Mouse (Mus musculus) lung, postnatal 4 days (tissue): Measurements from ENCODE around the gene Foxn1.

Source experiments
- DNase-seq, 2 experiments: peaks; one replicate each; pipeline ENCODE4 v3.0.0; 2021

The Foxn1 gene

DNA sequence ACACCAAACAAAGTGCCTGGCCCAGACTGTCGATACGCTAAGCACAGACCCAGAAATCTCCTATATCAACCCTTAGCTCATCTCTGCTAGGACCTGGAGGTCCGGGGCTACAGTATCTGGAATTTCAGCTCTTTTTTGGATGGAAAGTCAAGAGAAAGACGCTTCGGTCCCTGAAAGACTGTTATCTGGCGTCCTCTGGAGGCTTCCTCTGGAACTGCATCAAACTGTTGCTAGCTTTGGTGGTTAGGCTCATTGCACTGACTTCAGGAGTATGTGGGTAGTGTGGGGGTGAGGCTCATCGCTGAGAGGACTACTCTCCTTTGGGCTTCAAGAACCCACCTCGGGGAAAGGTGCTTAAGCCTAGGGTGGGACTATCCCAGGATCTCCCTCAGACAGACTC lies 13.3 kb upstream of the Foxn1 start:
- DNase-seq, result peak; percentile 49 to 84

DNA sequence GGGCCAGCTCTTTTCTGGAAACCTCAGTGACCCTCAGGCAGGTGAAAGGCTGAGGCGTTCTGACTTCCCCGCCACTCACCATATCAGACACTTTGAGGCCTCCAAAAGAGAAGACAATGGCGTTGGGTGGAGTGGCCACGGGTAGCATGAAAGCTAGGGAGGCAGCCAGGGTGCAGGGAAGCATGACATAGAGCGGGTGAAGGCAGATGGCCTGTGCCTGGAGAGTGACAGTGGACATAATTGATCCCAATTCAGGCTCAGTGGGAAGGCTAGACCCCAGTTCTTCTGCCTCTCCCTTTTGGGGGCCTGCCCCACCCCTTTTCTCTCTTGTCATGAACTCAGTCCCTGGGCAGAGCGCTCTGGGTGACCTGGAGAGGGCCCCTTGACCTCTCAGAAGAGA lies 11.9 kb upstream of the Foxn1 start:
- no peak for DNase-seq

DNA sequence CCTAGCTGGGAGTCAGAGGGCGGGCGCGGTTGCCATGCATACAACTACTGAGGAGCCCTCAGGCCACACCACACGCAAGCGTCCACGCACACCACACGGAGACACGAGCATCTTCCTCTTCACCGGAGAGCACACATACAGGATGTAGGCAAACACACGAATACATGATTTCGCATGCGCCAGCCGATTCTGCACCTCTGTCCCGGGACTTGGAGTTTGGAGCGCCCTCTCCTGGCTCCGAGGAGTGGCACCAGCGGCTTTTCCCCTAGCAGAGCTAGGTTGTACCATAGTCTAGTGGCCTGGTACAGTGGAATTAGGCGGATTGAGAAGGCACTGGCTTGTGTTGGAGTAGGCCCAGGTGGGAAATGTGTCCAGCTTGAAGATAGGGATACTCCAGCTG lies 11.0 kb upstream of the Foxn1 start:
- peak; percentile 74 to 85 for DNase-seq

DNA sequence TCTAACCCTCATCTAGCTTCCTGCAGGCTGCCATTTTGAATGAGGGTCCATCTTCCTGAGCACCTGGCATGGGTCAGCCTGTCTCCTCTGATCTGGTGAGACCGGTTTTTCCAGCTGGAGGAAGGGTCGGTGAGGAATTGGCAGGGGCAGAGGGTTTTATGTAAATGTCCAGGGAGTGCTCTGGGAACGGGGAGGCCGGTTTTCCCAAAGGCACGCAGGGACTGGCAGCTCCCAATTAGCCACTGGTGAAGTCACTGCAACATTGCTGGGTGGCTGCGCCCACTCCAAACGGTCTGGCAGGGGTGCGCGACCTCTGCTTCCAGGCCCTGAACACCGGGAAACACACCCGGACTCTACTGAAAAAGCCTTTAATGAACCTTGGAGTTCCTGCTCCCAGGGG lies 10.6 kb upstream of the Foxn1 start:
- peak in 1 of 2 experiments; percentile 36 for DNase-seq

DNA sequence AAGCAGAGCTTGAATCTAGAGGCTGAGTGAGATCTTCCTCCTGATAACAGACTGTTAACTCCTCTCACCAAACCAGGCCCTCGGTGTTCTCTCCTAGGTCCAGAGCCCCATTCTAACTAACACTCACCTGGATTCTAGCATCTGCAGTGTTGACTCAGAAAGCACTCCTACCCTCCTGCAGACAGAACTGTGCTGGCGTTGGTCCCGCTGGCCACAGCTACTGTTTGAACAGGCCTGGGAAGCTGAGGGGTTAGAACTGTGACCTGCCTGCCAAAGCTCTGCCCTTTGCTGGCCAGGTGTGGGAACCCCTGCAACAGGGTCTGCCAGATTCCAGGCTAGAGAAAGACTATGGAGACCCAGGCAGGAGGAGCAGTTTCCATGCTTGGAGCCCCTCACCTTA lies 6.4 kb upstream of the Foxn1 start:
- peak; percentile 71 to 87 for DNase-seq

DNA sequence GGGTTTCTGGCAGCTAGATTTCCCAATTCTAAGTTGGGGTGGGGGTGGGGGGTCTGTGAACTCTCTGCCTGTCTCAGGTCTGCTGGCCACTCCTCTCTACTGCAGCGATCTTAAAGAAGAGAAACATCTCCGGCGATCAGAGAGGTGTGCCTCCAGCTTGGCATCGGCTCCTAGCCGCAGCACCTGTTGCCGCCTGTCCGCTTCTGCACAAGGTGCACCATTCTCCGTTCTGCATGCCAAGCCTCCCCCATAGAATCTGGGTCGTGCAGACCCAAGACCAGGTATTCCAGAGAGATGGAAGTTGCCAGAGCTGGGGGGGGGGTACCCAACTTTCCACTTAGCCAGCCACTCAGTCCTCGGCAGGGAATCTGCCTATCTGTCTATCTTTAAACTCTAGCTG lies 582 bp downstream of the Foxn1 start:
- DNase-seq, result no peak

DNA sequence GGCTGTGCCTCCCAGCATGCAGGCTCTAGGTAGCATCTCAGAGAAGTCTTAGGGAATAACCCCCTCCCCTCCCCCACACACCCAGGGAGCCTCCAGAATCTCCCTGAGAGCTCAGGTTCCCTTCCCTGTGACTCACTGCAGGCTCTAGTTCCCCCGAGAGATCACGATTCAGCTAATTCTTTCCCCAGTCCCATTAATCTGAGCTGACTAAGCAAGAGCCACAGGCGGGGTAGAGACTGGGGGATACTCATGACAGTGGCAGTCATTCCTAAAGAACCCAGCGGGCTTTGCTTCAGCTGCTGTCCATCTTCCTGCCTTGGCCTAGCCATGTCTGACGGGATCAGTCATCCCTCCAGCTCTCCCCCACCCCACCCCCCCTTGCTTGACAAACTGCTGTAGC lies 3.7 kb downstream of the Foxn1 start:
- DNase-seq, result no peak

DNA sequence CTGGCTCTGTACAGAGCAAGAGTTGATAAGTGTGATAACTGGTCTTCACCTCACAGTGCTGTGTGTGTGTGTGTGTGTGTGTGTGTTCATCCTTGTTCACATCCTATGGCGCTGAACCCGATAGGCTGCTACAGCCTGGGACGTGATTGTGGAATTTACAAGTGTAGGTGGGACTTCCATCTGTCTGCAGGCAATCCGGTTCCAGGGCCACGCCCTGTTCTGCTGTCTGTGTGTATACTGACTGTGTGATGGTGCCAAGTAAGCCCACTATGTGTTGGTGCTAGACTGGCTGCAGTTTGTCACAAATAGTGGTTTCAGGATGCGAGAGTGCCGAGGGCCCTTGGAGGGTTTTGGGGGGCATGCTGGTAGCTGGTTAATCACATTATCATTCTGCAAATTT lies 4.1 kb downstream of the Foxn1 start:
- DNase-seq, result no peak

DNA sequence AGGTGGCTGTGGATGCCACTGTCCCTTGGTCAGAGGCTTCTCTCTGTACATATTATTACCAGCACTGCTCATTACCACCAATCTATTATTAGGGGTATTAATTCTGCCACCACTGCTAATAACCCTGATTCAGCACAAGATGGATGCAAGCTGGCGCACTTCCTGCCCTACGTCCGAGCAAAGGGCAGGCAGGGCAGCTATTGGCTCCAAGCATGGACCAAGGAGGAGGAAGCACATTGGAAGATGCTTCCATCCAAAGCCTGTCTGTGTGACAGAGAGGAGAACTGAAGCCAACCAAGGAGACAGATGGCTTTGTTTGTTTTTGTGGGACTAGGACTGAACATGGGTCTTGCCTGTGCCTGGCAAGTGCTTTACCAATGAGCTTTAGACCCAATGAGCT lies 5.4 kb downstream of the Foxn1 start:
- no peak for DNase-seq

DNA sequence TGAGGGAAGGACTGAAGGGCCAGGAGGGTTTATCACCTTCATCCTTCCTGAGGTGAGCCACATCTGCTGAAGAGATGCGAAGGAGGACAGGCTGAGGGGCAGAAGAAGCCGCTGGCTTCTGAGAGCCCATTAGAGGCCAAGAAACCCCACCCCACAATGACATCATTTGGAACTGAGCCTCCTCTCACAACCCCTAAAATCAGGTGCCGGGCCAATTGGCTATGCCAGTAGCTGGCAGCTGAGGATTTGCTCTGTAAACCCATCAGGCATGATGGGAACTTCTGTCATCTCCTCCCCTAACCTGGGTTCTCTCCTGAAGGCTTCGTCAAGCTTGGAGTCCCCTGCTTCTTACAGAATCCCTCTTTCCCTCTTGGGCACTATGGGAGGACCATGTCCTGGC lies 6.0 kb downstream of the Foxn1 start:
- DNase-seq, result no peak

DNA sequence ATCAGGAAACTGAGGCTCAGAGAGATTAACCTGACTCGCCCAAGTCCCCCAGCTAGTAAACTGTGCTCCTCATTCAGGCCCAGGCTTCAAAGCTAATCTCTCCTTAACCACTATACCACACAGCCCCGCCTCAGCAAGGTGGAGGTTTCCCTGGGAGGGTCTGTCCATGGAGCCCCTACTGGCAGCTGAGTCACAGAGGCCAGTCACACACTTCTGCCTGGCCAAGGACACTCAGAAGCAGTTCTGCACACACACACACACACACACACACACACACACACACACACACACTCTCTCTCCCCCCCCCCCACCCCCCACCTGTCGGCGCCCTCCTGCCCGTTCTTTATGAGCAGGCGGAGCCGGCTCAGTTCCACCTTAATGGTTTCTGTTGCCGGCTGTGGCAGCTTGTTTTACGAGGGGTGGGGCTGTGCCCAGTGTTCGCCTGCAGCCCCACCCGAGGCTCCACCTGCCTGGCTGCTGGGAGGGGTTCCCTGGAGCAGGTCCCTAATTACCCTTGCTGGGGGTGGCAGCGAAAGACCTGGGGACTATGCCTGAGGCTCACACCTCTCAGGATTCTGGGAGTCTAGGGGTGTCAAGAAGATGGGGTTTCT lies 8.7 kb downstream of the Foxn1 start:
- no peak for DNase-seq

DNA sequence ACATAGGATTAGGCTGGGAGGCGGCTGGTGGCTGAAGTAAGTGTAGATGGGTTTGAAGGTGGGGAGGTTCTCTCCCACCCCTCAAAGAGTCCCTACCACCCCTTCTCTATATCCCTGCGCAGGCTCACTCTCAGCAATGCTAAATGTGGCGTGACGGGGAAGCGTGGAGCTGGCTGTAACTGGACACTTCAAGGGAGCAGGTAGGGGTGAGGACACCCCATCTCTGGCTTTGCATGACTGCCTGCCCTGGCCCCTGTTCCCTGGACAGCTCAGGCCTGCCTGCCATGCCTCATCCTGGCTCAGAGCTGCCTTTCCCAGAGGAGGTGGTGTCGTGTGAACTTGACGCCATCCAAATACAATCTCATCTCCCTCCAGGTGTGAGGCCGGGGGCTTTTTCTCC lies 12.2 kb downstream of the Foxn1 start:
- DNase-seq, result no peak

DNA sequence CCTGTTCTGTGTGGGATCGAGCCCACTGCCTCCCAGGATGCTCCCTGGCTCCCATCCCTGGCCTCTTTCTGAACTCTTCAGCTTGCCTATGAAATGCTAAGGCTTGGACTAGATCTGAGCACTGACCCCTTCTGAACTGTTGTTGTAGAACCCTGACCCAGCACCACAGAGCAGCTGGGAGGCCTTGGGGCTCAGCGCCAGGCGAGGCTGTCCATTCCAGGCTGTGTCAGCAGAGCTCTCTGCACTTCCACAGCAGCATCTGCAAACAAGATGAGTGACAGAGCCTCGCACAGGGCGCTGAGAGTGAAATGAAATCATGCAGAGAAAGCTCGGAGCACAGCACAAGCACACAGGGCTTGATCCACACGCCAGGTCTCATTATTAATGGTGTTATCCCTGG lies 13.7 kb downstream of the Foxn1 start:
- DNase-seq, result peak in 1 of 2 experiments; percentile 62

DNA sequence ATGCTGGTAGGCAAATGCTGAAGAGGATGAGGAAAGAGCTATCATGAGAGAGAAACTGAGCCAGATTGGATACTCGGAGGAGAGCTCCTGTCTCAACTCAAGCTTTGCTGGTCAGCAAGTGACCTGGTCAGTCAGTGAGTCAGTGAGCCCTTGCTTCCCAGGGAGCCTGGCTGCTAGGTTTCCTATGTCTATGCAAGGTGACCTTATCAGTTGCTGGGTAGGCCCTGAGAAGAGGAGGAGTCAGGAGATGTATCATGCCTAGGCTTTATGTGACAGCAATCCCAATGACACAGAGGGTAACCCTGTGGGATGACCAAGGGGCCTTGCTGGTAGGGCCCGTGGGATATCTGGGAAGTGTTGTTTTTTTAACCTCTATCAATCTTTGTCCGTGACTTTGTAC lies 14.2 kb downstream of the Foxn1 start:
- no peak for DNase-seq

DNA sequence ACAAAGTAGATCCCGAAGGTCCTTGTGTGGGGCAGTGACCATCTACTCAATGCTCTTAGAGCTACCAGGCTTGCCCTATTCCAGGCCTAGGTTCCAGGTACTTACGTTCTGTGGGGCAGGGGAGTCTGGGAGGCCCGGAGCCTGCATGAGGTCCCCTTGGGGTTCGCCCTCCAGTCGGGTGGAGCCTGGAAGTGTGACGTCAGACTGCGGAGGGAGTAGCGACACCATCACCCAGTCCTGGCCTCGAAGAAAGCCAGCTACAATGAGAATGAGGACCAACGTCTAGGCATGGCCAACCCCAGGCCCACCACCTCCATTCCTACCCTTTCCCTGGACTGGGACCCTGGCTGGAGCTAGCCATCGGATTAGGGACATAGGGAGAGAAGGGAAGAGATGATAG lies 14.6 kb downstream of the Foxn1 start:
- no peak for DNase-seq

DNA sequence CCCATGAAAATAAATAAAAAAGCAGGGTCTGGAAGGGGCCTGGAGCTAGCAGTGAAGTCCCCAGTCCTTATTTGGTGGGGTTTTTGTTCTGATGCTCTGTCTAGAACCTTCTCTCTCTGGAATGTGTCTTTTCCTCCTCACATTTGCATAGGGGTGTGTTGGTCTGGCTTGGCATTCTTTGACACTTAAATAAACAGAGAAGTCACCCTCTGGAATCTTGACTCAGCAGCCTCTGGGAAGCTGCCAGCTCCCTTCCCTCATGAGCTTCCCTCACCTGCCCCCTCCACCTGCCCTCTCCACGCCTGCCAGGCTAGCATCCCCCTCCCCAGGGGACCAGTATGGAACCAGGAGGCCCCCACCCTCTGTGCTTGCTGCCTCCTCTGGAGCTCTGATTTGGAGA lies 16.0 kb downstream of the Foxn1 start:
- peak; percentile 43 to 75 for DNase-seq

DNA sequence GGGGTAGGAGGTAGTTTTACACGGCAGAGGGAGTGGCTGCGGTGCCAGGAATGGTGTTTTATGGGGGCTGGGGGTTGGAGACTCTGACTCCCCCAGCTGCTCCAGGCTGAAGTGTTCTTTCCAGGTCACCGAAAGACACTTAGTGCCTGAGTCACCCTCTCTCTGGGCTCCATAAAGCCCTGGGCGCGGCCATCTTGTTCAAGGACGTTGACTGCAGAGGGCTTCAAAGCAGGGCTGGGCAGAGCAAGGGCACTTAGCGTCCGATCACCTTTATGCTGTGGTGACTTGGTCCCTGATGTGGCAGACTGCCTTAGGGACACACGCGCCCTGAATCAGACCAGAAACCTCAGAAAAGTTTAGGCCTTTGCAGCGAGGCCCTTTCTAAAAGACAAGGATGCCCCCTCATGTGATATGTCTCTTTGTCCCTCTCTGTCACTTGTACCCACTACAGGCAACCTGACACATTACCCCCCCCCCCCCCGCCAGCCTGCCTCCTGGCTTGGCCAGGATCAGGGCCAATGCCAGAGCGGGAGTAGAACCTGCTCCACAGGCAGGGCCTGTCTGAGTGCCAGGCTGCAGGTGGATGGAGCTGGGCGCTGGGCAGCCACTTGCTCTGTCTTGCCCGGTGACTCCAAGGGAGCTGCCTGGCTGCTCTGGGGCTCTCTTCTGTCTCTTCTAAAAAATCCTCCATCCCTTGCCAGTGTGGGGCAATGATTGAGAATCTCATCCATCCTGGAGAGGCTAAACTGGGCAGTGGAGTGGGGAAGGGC lies 18.7 kb downstream of the Foxn1 start:
- no peak for DNase-seq

DNA sequence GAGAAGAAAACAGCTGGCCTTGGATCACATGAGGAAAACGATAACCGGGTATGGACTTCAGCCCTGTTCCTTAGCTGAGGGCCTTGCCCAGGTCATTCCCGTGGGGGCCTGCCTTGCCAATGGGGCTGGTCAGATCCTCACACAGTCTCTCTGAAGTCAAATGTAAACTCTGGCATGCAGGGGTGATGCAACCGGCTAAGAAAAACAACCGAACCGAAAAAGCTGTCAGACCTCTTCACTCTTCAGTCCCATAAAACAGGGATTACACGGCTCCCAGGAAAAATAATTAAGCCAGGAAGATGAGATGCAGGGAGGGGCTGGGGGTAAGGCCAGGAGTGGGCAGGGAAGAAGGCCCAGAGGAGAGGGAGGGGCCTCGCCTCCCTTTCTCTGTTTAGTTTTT lies 22.3 kb downstream of the Foxn1 start:
- DNase-seq, result no peak

DNA sequence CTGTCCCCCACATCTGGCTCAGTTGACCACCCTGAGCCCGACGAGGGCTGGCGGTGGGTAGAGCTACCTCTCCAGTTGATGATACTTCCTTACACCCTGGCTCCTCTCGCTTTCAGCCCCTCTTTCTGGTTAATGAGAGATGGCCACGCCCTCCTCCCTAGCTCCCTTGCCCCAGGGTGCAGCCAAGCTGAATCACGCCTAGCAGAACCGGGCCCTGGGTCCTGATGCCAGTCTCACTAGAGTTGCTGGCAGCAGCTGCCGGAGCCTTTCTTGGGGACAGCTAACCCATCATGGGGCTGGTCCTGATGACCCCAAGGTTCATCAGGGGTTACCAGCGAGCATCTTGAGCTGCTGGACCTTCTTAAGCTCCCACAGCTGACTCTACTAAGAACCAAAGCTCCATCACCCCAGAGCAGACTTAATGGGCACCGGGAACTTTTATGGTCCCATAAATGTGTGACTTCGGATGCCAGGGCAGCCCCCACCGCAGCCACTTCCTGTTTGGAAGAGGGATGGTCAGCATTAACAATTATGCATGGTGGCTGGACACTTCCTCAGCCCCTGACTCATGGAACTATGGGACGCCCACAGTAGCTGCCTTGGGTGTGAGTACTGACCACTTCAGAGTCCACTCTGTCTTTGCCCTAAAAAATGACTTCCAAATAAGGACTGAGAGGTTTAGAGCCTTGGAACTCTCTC lies 22.9 kb downstream of the Foxn1 start:
- DNase-seq, result no peak

DNA sequence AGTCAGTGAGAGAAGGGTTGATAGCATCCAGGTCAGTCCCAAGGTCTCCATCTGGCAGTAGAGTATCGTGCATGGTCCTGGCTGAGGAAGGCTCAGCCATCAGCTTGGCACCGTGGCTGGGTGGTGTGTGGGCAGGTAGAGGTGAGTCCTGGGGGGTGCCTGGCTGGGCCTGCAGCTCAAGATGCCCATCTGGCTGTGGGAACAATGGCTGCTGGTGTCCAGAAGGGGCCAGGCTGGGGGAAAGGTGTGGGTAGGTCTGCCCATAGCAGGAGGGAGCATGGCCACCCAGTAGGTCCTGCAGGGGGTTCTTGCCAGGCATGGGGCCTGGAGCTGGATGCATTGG lies 25.6 kb downstream of the Foxn1 start:
- no peak for DNase-seq

DNA sequence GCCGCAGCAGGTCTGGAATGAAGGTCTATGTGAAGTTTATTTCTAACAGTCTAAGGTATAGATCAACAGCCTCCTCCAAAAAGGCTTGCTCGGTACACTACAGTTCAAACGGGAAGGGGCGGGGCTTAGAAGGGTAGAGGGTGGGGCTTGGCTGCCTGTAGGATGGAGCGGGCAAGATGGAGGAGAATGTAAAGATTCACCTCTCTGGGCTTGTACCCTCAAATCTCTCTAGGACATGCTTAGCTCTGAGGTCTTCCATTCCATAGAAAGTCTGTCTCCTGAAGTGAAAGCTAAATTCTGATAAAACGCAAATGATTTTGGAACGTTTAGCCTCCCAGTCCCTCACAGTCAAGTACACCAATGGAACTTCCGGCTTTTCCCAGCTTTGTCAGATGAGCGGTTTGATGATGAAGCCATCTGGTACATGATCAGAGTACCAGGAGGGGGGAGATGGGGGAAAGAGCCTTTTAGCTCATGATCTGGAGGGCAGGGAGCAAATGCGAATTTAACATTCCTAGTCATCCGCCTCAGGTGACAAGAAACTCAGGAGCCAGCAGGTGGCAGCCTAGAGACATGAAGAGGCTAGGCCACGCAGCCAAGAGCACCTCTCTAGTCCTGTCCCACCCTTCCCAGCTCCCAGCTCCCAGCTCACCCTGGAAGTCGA lies 26.1 kb downstream of the Foxn1 start:
- peak; percentile 73 to 85 for DNase-seq

DNA sequence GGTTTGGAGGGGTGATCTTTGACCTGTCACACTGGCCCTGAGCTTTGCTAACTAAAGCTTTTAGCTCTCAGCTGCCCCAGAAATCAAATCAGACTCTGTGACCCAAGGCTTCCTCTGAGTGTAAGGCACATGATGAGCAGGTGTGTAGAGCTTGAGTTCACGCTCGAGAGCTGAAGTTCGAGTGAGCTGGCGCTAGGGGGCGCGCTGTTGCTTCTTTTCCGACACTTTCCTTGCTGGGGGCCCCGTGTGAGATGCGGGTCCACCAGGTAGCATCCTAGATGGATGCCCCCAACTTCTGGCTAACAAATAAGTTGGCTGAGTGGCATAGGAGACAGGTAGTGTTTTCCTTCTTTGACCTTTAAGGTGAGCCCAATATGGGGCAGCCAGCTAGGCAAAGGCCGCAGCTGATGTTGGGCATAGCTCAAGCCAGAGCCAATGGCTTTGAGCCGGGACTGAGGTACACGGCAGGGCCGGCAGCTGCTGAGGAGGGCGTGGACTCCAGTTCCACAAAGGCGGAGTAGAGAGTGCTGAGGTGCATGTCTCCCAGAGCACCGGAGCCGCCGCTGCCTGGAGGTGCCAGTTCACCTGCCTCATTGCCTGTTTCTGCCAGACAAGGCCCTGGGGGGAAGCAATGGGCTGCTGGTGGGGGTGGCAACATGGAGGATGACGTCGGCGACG lies 27.9 kb downstream of the Foxn1 start:
- peak; percentile 44 to 54 for DNase-seq
